Mouse (Mus musculus): ENCODE measurements at regions not wholly inside any gene's neighbourhood (a gene's known extent, or its start where the extent isn't known, plus 50 kb on each side); places are given as distances from the start of the nearest gene placed in this dataset.

GRCm38 (mm10) chr11:24470469-24470868, 392.6 kb downstream of the Bcl11a start:
- TF ChIP-seq EP300 (IDR thresholded peaks at IDR 0.05), result no peak
- no peak for TF ChIP-seq CTCF (IDR thresholded peaks at IDR 0.05)

Measured in lung, postnatal 0 days (tissue).